ENCODE assay signal across 17 mouse cellular contexts in genomic region chr17:55883631-55884030, GRCm38 (mm10). TPM values are rescaled to one million over a fixed set of nuclear protein-coding genes. Genes with fewer than 3 reads are reported as not detected.
DNase-seq lines count a peak whose midpoint lies in the region; ATAC-seq and TF ChIP-seq lines count a peak whose summit lies in the region.
"Had no signal": no experiment of that assay in that cellular context is flagged by ENCODE, and none has a peak within 500 bp of the region (broad histone marks: within the 10 kb centered on the region; RNA-seq: fewer than 3 reads in every experiment).

No protein-coding gene starts in this region.

- H3K4me1 ChIP-seq in embryonic facial prominence, embryonic 14.5 days (ENCODE audit: control insufficient read depth, insufficient read depth, low read length) = 0 out of 2 replicates have a peak, but pooled peaks cover 3% of the 10 kb centered on the region
- 0 out of 2 replicates have a peak, but pooled peaks cover 4% of the 10 kb centered on the region for H3K4me1 ChIP-seq in embryonic facial prominence, embryonic 10.5 days
- H3K4me1 ChIP-seq in lung, embryonic 14.5 days (ENCODE audit: insufficient read depth) = no peaks in the 10 kb centered on the region
- H3K4me1 ChIP-seq in lung, adult 2 months (ENCODE audit: control insufficient read depth, insufficient read depth, low read length) = no peaks in the 10 kb centered on the region
- H3K4me1 ChIP-seq in CH12.LX (ENCODE audit: control insufficient read depth in 1 of 2, insufficient read depth in 2 of 2) = peaks cover 4 to 5% of the 10 kb centered on the region in 2 experiments; a peak in 3 of 4 replicates
- H3K4me1 ChIP-seq: embryonic facial prominence, embryonic 12.5 days had no signal

- H3K4me3 ChIP-seq in embryonic facial prominence, embryonic 14.5 days (ENCODE audit: low read depth, low read length) = no peak overlapping the region
- no peak overlapping the region for H3K4me3 ChIP-seq in embryonic facial prominence, embryonic 10.5 days
- no peak overlapping the region for H3K4me3 ChIP-seq in lung, embryonic 14.5 days (ENCODE audit: low read depth, low read length)
- no peak overlapping the region for H3K4me3 ChIP-seq in lung, adult 2 months (replicated peaks; ENCODE audit: extremely low read depth, low read depth, low read length)
- no peak overlapping the region for H3K4me3 ChIP-seq in CH12.LX (replicated peaks in 1 of 3; ENCODE audit: low read depth in 2 of 3, low read length in 2 of 3, poor library complexity in 1 of 3)
- H3K4me3 ChIP-seq: embryonic facial prominence, embryonic 12.5 days; gastrocnemius, adult 2 months; hindbrain, embryonic 10.5 days; kidney, embryonic 15.5 days; neural tube, embryonic 15.5 days had no signal

- no peaks in the 10 kb centered on the region for H3K36me3 ChIP-seq in embryonic facial prominence, embryonic 14.5 days (ENCODE audit: control insufficient read depth, insufficient read depth, low read length)
- H3K36me3 ChIP-seq in embryonic facial prominence, embryonic 10.5 days (replicated peaks) = no peaks in the 10 kb centered on the region
- no peaks in the 10 kb centered on the region for H3K36me3 ChIP-seq in lung, embryonic 14.5 days (ENCODE audit: insufficient read depth)
- no peaks in the 10 kb centered on the region for H3K36me3 ChIP-seq in CH12.LX (replicated peaks in 1 of 2; ENCODE audit: control insufficient read depth in 1 of 2, insufficient read depth in 1 of 2, low read length in 1 of 2)
- H3K36me3 ChIP-seq: embryonic facial prominence, embryonic 12.5 days; hindbrain, embryonic 10.5 days; kidney, embryonic 15.5 days; neural tube, embryonic 15.5 days had no signal

- no peak for TF ChIP-seq POLR2A in lung, adult 2 months (IDR thresholded peaks at IDR 0.05; ENCODE audit: borderline replicate concordance, extremely low read depth, low read depth, low read length)
- no peak for TF ChIP-seq POLR2A in CH12.LX (IDR thresholded peaks at IDR 0.05; ENCODE audit: low read depth, low read length)
- no peak for TF ChIP-seq POLR2A in brain, embryonic 14.5 days (IDR thresholded peaks at IDR 0.05; ENCODE audit: borderline replicate concordance, extremely low read depth, insufficient read depth, insufficient read length, poor library complexity, severe bottlenecking)

- no peaks in the 10 kb centered on the region for H3K27me3 ChIP-seq in embryonic facial prominence, embryonic 14.5 days (replicated peaks; ENCODE audit: control insufficient read depth, insufficient read depth, low read length)
- H3K27me3 ChIP-seq in embryonic facial prominence, embryonic 10.5 days (replicated peaks; ENCODE audit: low read depth, poor library complexity, severe bottlenecking) = no peaks in the 10 kb centered on the region
- no peaks in the 10 kb centered on the region for H3K27me3 ChIP-seq in lung, embryonic 14.5 days (ENCODE audit: insufficient read depth, low read length)
- peaks cover 21% of the 10 kb centered on the region for H3K27me3 ChIP-seq in CH12.LX (replicated peaks)
- H3K27me3 ChIP-seq: embryonic facial prominence, embryonic 12.5 days had no signal

- no peak for ATAC-seq in embryonic facial prominence, embryonic 14.5 days (ENCODE audit: low read depth)
- ATAC-seq in lung, embryonic 14.5 days (ENCODE audit: insufficient read depth) = no peak

- in situ Hi-C loops in CH12.LX (cut with MboI; ENCODE audit: low pct_ligation_motif_present, low pct_unique_long_range_greater_than_20kb, low sequenced_read_pairs) = loop anchor here (10.0 kb wide), 1 partner anchor 179 kb away; no protein-coding TSS in a partner anchor

- no peak overlapping the region for H3K4me2 ChIP-seq in embryonic facial prominence, embryonic 14.5 days (ENCODE audit: low read depth, low read length)
- no peak overlapping the region for H3K4me2 ChIP-seq in lung, embryonic 14.5 days
- H3K4me2 ChIP-seq in CH12.LX (ENCODE audit: insufficient read depth, low read depth, poor library complexity, severe bottlenecking) = no peak overlapping the region
- H3K4me2 ChIP-seq: embryonic facial prominence, embryonic 12.5 days; kidney, embryonic 15.5 days; neural tube, embryonic 15.5 days had no signal

- TF ChIP-seq EP300 in CH12.LX (IDR thresholded peaks at IDR 0.05; ENCODE audit: low read length) = no peak

- no peak overlapping the region for H3K9ac ChIP-seq in embryonic facial prominence, embryonic 14.5 days (ENCODE audit: low read depth, low read length)
- H3K9ac ChIP-seq in lung, embryonic 14.5 days = no peak overlapping the region
- no peak overlapping the region for H3K9ac ChIP-seq in CH12.LX (ENCODE audit: insufficient read depth, low read depth)
- H3K9ac ChIP-seq: embryonic facial prominence, embryonic 12.5 days; kidney, embryonic 15.5 days; liver, embryonic 14.5 days; neural tube, embryonic 15.5 days had no signal

- whole genome bisulfite sequencing in embryonic facial prominence, embryonic 14.5 days = 56% methylated on average over 2 of the region's 2 CpGs
- WGBS in embryonic facial prominence, embryonic 10.5 days = 60% methylated on average over 2 of the region's 2 CpGs
- WGBS in lung, embryonic 14.5 days = 57% methylated on average over 2 of the region's 2 CpGs
- 40% methylated on average over 2 of the region's 2 CpGs for WGBS in lung, adult 2 months

- H3K79me2 ChIP-seq in CH12.LX (replicated peaks; ENCODE audit: control insufficient read depth, extremely low read depth, insufficient read depth, poor library complexity, severe bottlenecking) = no peaks in the 10 kb centered on the region

- H3K9me3 ChIP-seq in embryonic facial prominence, embryonic 14.5 days (ENCODE audit: control insufficient read depth, low read length) = no peaks in the 10 kb centered on the region
- H3K9me3 ChIP-seq in embryonic facial prominence, embryonic 10.5 days = no peaks in the 10 kb centered on the region
- H3K9me3 ChIP-seq in lung, embryonic 14.5 days (ENCODE audit: low read depth, low read length) = no peaks in the 10 kb centered on the region
- H3K9me3 ChIP-seq in CH12.LX (replicated peaks; ENCODE audit: low read length) = no peaks in the 10 kb centered on the region
- H3K9me3 ChIP-seq: embryonic facial prominence, embryonic 12.5 days; hindbrain, embryonic 10.5 days; kidney, embryonic 15.5 days; neural tube, embryonic 15.5 days had no signal

- TF ChIP-seq RAD21 in CH12.LX (IDR thresholded peaks at IDR 0.05; ENCODE audit: low read depth, low read length) = no peak

- peak; percentile 13 for DNase-seq in embryonic facial prominence, embryonic 14.5 days (ENCODE audit: low spot score)
- DNase-seq in embryonic facial prominence, embryonic 10.5 days (ENCODE audit: low spot score) = no peak
- DNase-seq in lung, embryonic 14.5 days = peak; percentile 21
- DNase-seq in lung, adult 2 months = no peak
- no peak for DNase-seq in CH12.LX (ENCODE audit: extremely low read depth)
- DNase-seq in brain, embryonic 14.5 days (ENCODE audit: low read depth) = peak; percentile 36
- no peak for DNase-seq in ovary, postnatal 14 days (ENCODE audit: low spot score)
- DNase-seq: B cell, adult 2 months; gastrocnemius, adult 2 months; heart, adult 11 months; layer of hippocampus, postnatal 36 days; thymus, postnatal 25 days had no signal

- no peak for TF ChIP-seq CTCF in lung, embryonic 14.5 days (IDR thresholded peaks at IDR 0.05; ENCODE audit: low read depth)
- no peak for TF ChIP-seq CTCF in lung, adult 2 months (IDR thresholded peaks at IDR 0.05; ENCODE audit: insufficient read depth, low read length)
- no peak for TF ChIP-seq CTCF in CH12.LX (conservative IDR thresholded peaks at IDR 0.05 in 1 of 2, IDR thresholded peaks at IDR 0.05 in 1 of 2; ENCODE audit: low read depth in 2 of 2, low read length in 2 of 2)
- TF ChIP-seq CTCF in brain, embryonic 14.5 days (IDR thresholded peaks at IDR 0.05; ENCODE audit: borderline replicate concordance, extremely low read depth, insufficient read depth, insufficient read length) = no peak

- dilution Hi-C loops in CH12.LX (cut with MboI; ENCODE audit: extremely low pct_ligation_motif_present, extremely low pct_unique_long_range_greater_than_20kb, low sequenced_read_pairs) = no loop called here

- no peak overlapping the region for H3K27ac ChIP-seq in embryonic facial prominence, embryonic 14.5 days (replicated peaks; ENCODE audit: low read depth, low read length)
- no peak overlapping the region for H3K27ac ChIP-seq in embryonic facial prominence, embryonic 10.5 days (replicated peaks)
- H3K27ac ChIP-seq in lung, embryonic 14.5 days (ENCODE audit: low read depth) = no peak overlapping the region
- no peak overlapping the region for H3K27ac ChIP-seq in CH12.LX (ENCODE audit: insufficient read depth, low read depth)
- H3K27ac ChIP-seq: embryonic facial prominence, embryonic 12.5 days; gastrocnemius, adult 2 months; hindbrain, embryonic 10.5 days; kidney, embryonic 15.5 days; liver, embryonic 14.5 days; neural tube, embryonic 15.5 days had no signal

TF ChIP-seq in CH12.LX, 34 proteins besides CTCF, POLR2A, EP300 and RAD21:
- TF ChIP-seq MEF2A (IDR thresholded peaks at IDR 0.05; ENCODE audit: borderline replicate concordance, low read depth, low read length) (no peak), TCF12 (IDR thresholded peaks at IDR 0.05; ENCODE audit: low read depth, low read length) (peak; percentile 11; the same call in 1 of the 2 replicates)

RNA-seq across cellular contexts. Expression of gene Zfp119a, which starts 4.9 kb away (rescaled TPM):
- polyA plus RNA-seq in embryonic facial prominence, embryonic 14.5 days (2014; fragmentation: Nextera tagmentation; extraction: Ambion mirVana) = 8.5 and 11.7 TPM in 2 replicates
- 9.4 and 10.2 TPM in 2 replicates for polyA plus RNA-seq in embryonic facial prominence, embryonic 10.5 days (2016; fragmentation: Nextera tagmentation; extraction: Ambion mirVana)
- polyA plus RNA-seq in lung, embryonic 14.5 days (2014; fragmentation: Nextera tagmentation; extraction: Ambion mirVana) = 9.9 and 11.5 TPM in 2 replicates
- polyA plus RNA-seq in lung, adult 2 months (2012; rRNA removed) = 0.35 and 0.90 TPM in 2 replicates
- total RNA-seq in CH12.LX (2012; rRNA removed) = 3.7 and 4.1 TPM in 2 replicates
- total RNA-seq in CH12.LX (2014; rRNA removed) = 8.3 and 8.8 TPM in 2 replicates
- polyA plus RNA-seq in CH12.LX (2012; ENCODE audit: insufficient read length, low read depth) = 3.7 and 4.1 TPM in 2 replicates
- 3.8 and 4.3 TPM in 2 replicates for polyA plus RNA-seq in brain, embryonic 14.5 days (2012; rRNA removed)

RNA-seq across cellular contexts. Expression of gene Zfp959, which starts 8.3 kb away (rescaled TPM):
- 7.9 and 10.4 TPM in 2 replicates for polyA plus RNA-seq in embryonic facial prominence, embryonic 14.5 days (2014; fragmentation: Nextera tagmentation; extraction: Ambion mirVana)
- 13.5 and 15.8 TPM in 2 replicates for polyA plus RNA-seq in embryonic facial prominence, embryonic 10.5 days (2016; fragmentation: Nextera tagmentation; extraction: Ambion mirVana)
- polyA plus RNA-seq in lung, embryonic 14.5 days (2014; fragmentation: Nextera tagmentation; extraction: Ambion mirVana) = 13.3 and 16.4 TPM in 2 replicates
- polyA plus RNA-seq in lung, adult 2 months (2012; rRNA removed) = 0.96 and 1.2 TPM in 2 replicates
- total RNA-seq in CH12.LX (2012; rRNA removed) (7.7 and 9.6 TPM in 2 replicates), CH12.LX (2014; rRNA removed) (21.4 and 24.5 TPM in 2 replicates)
- 7.8 and 8.0 TPM in 2 replicates for polyA plus RNA-seq in CH12.LX (2012; ENCODE audit: insufficient read length, low read depth)
- polyA plus RNA-seq in brain, embryonic 14.5 days (2012; rRNA removed) = 7.6 and 7.8 TPM in 2 replicates

Comparison
In these comparisons a context has a peak if more than half of its experiments do, and no peak if none do; other contexts are left out.
1. DNase-seq: peak in embryonic facial prominence, embryonic 14.5 days (single experiment), lung, embryonic 14.5 days (single experiment) and brain, embryonic 14.5 days (single experiment); none in embryonic facial prominence, embryonic 10.5 days (single experiment), lung, adult 2 months (single experiment), CH12.LX (single experiment) and ovary, postnatal 14 days (single experiment).